Mouse (Mus musculus) kidney, adult 2 months (tissue): ENCODE results near the gene AY761184. TPM values are rescaled to one million over a fixed set of nuclear protein-coding genes. Genes with fewer than 3 reads are reported as not detected.
"Not testable (repeated sequence)": the region's sequence is repeated elsewhere in the genome, so short reads cannot be mapped to it uniquely, and the experiment has no call there.

Experiments
- DNase-seq: peaks from one replicate; pipeline ENCODE4 v3.0.0; 2021
- H3K27ac ChIP-seq: fragments of 200-500 bp; 2 replicates; pipeline ENCODE4 v1.5.1; 2012; ENCODE audit warnings: low read depth, low read length, control low read depth, inconsistent platforms; ENCODE audit not compliant: insufficient read depth
- H3K27me3 ChIP-seq: fragments of 200-500 bp; replicated peaks from 2 replicates; pipeline ENCODE4 v1.6.1; 2012; ENCODE audit warnings: mild to moderate bottlenecking, moderate library complexity, low read length, inconsistent platforms; ENCODE audit not compliant: control insufficient read depth, insufficient read depth
- H3K36me3 ChIP-seq: fragments of 200-500 bp; 2 replicates; pipeline ENCODE4 v1.6.1; 2012; ENCODE audit warnings: mild to moderate bottlenecking, moderate library complexity, low read length, inconsistent platforms; ENCODE audit not compliant: control insufficient read depth, insufficient read depth
- H3K4me1 ChIP-seq: fragments of 200-500 bp; 2 replicates; pipeline ENCODE4 v1.6.1; 2011; ENCODE audit warnings: low read length; ENCODE audit not compliant: control insufficient read depth, insufficient read depth
- H3K4me3 ChIP-seq: fragments of 200-500 bp; 2 replicates; pipeline ENCODE4 v1.5.1; 2011; ENCODE audit warnings: mild to moderate bottlenecking, low read depth, low read length, control low read depth; ENCODE audit not compliant: insufficient read depth
- WGBS: fragments of 180-500 bp; shearing (Covaris S2); methylation state at CpG from one replicate; pipeline ENCODE4 v1.1.7; 2018; 5-methylcytosine and 5-hydroxymethylcytosine counted together
- polyA plus RNA-seq: library from polyadenylated mRNA; depleted of rRNA; stranded (reverse); fragments of >200 nt; gene quantifications from 2 replicates; pipeline ENCODE4 v1.2.3, GENCODE M21; 2012; rRNA removed

AY761184 gene
- polyA plus RNA-seq: not detected in 2 replicates

DNA sequence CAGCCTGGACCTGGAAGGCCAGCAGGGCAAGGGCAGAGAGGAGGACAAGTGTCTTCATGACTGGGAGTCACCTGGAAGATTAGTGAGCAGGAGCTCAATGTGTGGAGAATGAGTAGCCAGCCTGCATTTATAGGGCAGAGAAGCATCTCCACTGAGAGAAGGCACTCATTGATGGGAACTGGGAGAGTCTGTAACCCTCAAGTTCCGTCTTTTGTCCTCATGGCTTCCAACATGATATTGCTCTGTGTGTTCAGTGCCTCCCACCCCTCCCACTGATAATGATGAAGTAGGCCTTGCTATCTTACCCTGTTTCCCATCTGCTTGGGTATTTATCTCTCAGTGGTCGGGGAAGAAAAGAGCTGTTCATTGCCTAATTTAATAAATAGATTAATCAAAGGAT lies at the start of gene AY761184:
Gene AY761184, minus strand, starts transcription at position 101 of the 400 bp plus-strand sequence.
- not testable (repeated sequence) for H3K36me3 ChIP-seq, DNase-seq, H3K27ac ChIP-seq, H3K27me3 ChIP-seq, H3K4me1 ChIP-seq, H3K4me3 ChIP-seq
- 74% methylated on average over 2 of the region's 2 CpGs for WGBS

DNA sequence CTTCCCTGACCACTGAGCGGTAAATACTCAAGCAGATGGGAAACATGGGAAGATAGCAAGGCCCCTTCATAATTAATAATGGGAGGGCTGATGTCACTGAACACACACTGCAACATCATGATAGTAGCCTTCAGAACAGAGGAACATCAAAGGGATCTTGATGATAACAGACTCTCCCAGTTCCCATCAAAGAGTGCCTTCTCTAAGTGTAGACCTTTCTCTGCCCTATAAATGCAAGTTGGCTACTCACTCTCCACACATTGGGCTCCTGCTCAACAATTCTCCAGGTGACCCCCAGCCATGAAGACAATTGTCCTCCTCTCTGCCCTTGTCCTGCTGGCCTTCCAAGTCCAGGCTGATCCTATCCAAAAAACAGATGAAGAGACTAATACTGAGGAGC lies 37.9 kb downstream of the AY761184 start, which contains the start of gene Defa34:
Gene Defa34, plus strand, starts transcription at position 301 of the 400 bp plus-strand sequence.
- not testable (repeated sequence) for H3K36me3 ChIP-seq, H3K4me1 ChIP-seq, H3K27ac ChIP-seq, H3K4me3 ChIP-seq, H3K27me3 ChIP-seq, DNase-seq
- WGBS: 100% methylated on average over 1 of the region's 1 CpGs

DNA sequence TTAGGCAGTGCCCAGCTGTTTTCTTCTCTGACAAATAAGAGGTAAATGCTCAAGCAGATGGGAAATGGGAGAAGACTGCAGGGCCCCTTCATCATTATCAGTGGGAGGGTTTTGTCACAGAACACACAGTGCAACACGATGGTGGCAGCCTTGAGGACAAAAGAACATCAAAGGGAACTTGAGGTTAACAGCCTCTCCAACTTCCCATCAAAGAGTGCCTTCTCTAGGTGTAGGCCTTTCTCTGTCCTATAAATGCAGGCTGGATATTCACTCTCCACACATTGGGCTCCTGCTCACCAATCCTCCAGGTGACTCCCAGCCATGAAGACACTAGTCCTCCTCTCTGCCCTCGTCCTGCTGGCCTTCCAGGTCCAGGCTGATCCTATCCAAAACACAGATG lies 48.0 kb downstream of the AY761184 start, which contains the start of gene Defa17:
Gene Defa17, plus strand, starts transcription at position 301 of the 400 bp plus-strand sequence.
- H3K27ac ChIP-seq, DNase-seq, H3K27me3 ChIP-seq, H3K36me3 ChIP-seq, H3K4me1 ChIP-seq, H3K4me3 ChIP-seq: not testable (repeated sequence)
- WGBS: 67% methylated on average over 1 of the region's 2 CpGs

Other genes with a start within 250 kb of the AY761184 start
- not detected in 2 replicates for gene Gm7849, start 247.1 kb downstream of the AY761184 start, polyA plus RNA-seq
- gene Defa20, start 194.4 kb downstream of the AY761184 start, polyA plus RNA-seq: not detected in 2 replicates
- not detected in 2 replicates for gene Defa32, start 174.6 kb downstream of the AY761184 start, polyA plus RNA-seq
- gene Defa37, start 138.3 kb downstream of the AY761184 start, polyA plus RNA-seq: not detected in 2 replicates
- gene Defa28, start 120.6 kb downstream of the AY761184 start, polyA plus RNA-seq: not detected in 2 replicates
- not detected in 2 replicates for gene Gm7861, start 109.1 kb downstream of the AY761184 start, polyA plus RNA-seq
- not detected in 2 replicates for gene Defa26, start 85.5 kb downstream of the AY761184 start, polyA plus RNA-seq
- gene Defa17, start 47.9 kb downstream of the AY761184 start, polyA plus RNA-seq: not detected in 2 replicates
- not detected in 2 replicates for gene Defa34, start 37.8 kb downstream of the AY761184 start, polyA plus RNA-seq
- not detected in 2 replicates for gene Defa24, start 30.8 kb upstream of the AY761184 start, polyA plus RNA-seq
- gene Defb50, start 119.9 kb upstream of the AY761184 start, polyA plus RNA-seq: not detected in 2 replicates
- 1.5 and 2.4 TPM in 2 replicates for gene Defb2, start 136.3 kb upstream of the AY761184 start, polyA plus RNA-seq
- not detected in 2 replicates for gene Defb10, start 155.3 kb upstream of the AY761184 start, polyA plus RNA-seq
- gene Defb9, start 181.8 kb upstream of the AY761184 start, polyA plus RNA-seq: not detected in 2 replicates
- 3.6 and 3.9 TPM in 2 replicates for gene Defb11, start 202.8 kb upstream of the AY761184 start, polyA plus RNA-seq
- not detected in 2 replicates for gene Defb15, start 229.1 kb upstream of the AY761184 start, polyA plus RNA-seq
- not detected in 2 replicates for gene Defb35, start 234.7 kb upstream of the AY761184 start, polyA plus RNA-seq
- gene Defb13, start 243.1 kb upstream of the AY761184 start, polyA plus RNA-seq: not detected in 2 replicates